Mouse (Mus musculus) layer of hippocampus, adult 9-10 months (tissue): ENCODE measurements around the gene Pxk.
"Not testable (repeated sequence)": the region's sequence is repeated elsewhere in the genome, so short reads cannot be mapped to it uniquely, and the experiment has no call there.

ENCODE experiments used
- DNase-seq: peaks from one replicate; pipeline ENCODE4 v3.0.0; 2022; ENCODE audit warnings: low spot score

Gene Pxk

GRCm38 (mm10) chr14:8102676-8103075 is 4.7 kb downstream of the Pxk start:
- no peak for DNase-seq

- DNase-seq: no peak
Observed at GRCm38 (mm10) chr14:8108047-8108446, 10.0 kb downstream of the Pxk start.

- DNase-seq: no peak
Observed at GRCm38 (mm10) chr14:8108976-8109375, 11.0 kb downstream of the Pxk start.

GRCm38 (mm10) chr14:8111545-8111944 is 13.5 kb downstream of the Pxk start:
- DNase-seq: no peak

GRCm38 (mm10) chr14:8112036-8112435 is 14.0 kb downstream of the Pxk start:
- no peak for DNase-seq

GRCm38 (mm10) chr14:8113616-8114015 is 15.6 kb downstream of the Pxk start:
- DNase-seq: no peak

GRCm38 (mm10) chr14:8114306-8114705 is 16.3 kb downstream of the Pxk start:
- DNase-seq: no peak

- no peak for DNase-seq
Observed at GRCm38 (mm10) chr14:8114756-8115155, 16.7 kb downstream of the Pxk start.

GRCm38 (mm10) chr14:8115772-8116171 is 17.8 kb downstream of the Pxk start:
- DNase-seq: no peak

- no peak for DNase-seq
Observed at GRCm38 (mm10) chr14:8117371-8117770, 19.4 kb downstream of the Pxk start.

GRCm38 (mm10) chr14:8119454-8119853 is 21.4 kb downstream of the Pxk start:
- no peak for DNase-seq

- DNase-seq: no peak
Observed at GRCm38 (mm10) chr14:8119904-8120303, 21.9 kb downstream of the Pxk start.

- DNase-seq: no peak
Observed at GRCm38 (mm10) chr14:8123141-8123540, 25.1 kb downstream of the Pxk start.

- DNase-seq: not testable (repeated sequence)
Observed at GRCm38 (mm10) chr14:8123611-8124010, 25.6 kb downstream of the Pxk start.

- no peak for DNase-seq
Observed at GRCm38 (mm10) chr14:8124046-8124881, 26.3 kb downstream of the Pxk start.

GRCm38 (mm10) chr14:8127971-8128370 is 30.0 kb downstream of the Pxk start:
- DNase-seq: no peak

GRCm38 (mm10) chr14:8132789-8133188 is 34.8 kb downstream of the Pxk start:
- no peak for DNase-seq

GRCm38 (mm10) chr14:8134234-8134633 is 36.2 kb downstream of the Pxk start:
- DNase-seq: no peak

GRCm38 (mm10) chr14:8135130-8135529 is 37.1 kb downstream of the Pxk start:
- peak; percentile 59 for DNase-seq

GRCm38 (mm10) chr14:8139724-8140710 is 42.0 kb downstream of the Pxk start:
- no peak for DNase-seq

- no peak for DNase-seq
Observed at GRCm38 (mm10) chr14:8141131-8141530, 43.1 kb downstream of the Pxk start.

- DNase-seq: no peak
Observed at GRCm38 (mm10) chr14:8145594-8146558, 47.9 kb downstream of the Pxk start.
